Mouse (Mus musculus): Measurements from ENCODE around the gene Slc4a1ap. TPM values are rescaled to one million over a fixed set of nuclear protein-coding genes. Genes with fewer than 3 reads are reported as not detected.
"Not testable (repeated sequence)": the region's sequence is repeated elsewhere in the genome, so short reads cannot be mapped to it uniquely, and the experiment has no call there.

Slc4a1ap gene
- total RNA-seq, 1 experiment = 30.2 TPM

DNA sequence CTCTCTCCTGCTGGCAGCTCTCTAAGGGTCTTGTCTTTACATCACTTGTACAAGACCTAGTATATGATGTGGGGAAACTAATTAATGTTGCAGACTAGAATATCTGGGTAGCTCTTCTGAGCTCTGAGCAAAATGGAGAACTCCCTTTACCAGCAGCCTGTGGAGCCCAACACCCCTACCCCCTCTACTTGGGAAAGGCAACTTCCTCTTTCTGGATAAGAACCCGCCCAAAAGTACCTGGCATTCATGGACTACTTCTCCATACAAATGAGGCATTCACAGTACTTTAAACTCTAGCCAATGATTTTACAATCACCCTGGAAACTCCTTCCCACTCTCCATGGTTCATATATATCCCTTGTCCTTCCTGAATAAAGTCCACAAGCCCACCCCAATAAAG lies 14.3 kb upstream of the Slc4a1ap start:
- H3K4me1 ChIP-seq (ENCODE audit: control insufficient read depth in 2 of 2, insufficient read depth in 2 of 2, low read length in 2 of 2, poor library complexity in 1 of 2) = no peaks in the 10 kb centered on the region
- peaks cover 33% of the 10 kb centered on the region for H3K36me3 ChIP-seq (ENCODE audit: control insufficient read depth, insufficient read depth, low read length, poor library complexity, severe bottlenecking)
- no peaks in the 10 kb centered on the region for H3K9me3 ChIP-seq (ENCODE audit: control insufficient read depth, insufficient read depth, low read depth, low read length)
- DNase-seq (ENCODE audit: low read depth, low spot score) = no peak
- in situ Hi-C loops (cut with MboI; ENCODE audit: low sequenced_read_pairs in 2 of 2, unreplicated experiment in 2 of 2) = no loop called here
- TF ChIP-seq CHD2 (IDR thresholded peaks at IDR 0.05; ENCODE audit: low read depth, low read length) (no peak), HCFC1 (IDR thresholded peaks at IDR 0.05; ENCODE audit: borderline replicate concordance, insufficient read depth, low read length) (no peak), ZNF384 (IDR thresholded peaks at IDR 0.05; ENCODE audit: low read depth, low read length) (no peak)
- no peak overlapping the region for H3K4me3 ChIP-seq (ENCODE audit: insufficient read depth in 1 of 2, low read depth in 1 of 2, low read length in 2 of 2, poor library complexity in 1 of 2, severe bottlenecking in 1 of 2)
- H3K9ac ChIP-seq (ENCODE audit: insufficient read depth, low read depth, low read length, poor library complexity, severe bottlenecking) = no peak overlapping the region
- H3K27ac ChIP-seq (ENCODE audit: insufficient read depth, low read depth, low read length, poor library complexity, severe bottlenecking) = no peak overlapping the region

DNA sequence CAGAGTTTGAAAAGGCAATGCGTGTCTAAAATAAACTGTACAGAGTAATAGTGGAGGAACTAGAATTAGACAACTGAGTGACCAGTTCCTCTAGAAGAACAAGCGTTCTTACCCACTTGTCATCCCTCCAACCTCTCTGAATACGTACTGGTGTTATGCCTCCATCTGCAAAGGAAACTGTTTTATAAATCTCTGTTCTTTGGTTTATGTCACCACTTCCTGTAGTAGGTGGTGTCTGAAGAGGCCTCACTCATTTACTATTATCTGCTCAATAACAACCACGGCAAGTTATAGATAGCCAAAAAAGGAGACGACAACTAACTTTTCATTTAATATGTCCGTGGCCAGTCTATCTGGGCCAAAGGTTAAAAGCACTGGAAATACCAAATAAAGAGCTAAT lies 6.2 kb upstream of the Slc4a1ap start:
- in situ Hi-C loops (cut with MboI; ENCODE audit: low sequenced_read_pairs in 2 of 2, unreplicated experiment in 2 of 2) = no loop called here
- Histone ChIP-seq H3K9ac (ENCODE audit: insufficient read depth, low read depth, low read length, poor library complexity, severe bottlenecking) (no peak overlapping the region), H3K27ac (ENCODE audit: insufficient read depth, low read depth, low read length, poor library complexity, severe bottlenecking) (no peak overlapping the region), H3K4me3 (ENCODE audit: insufficient read depth in 1 of 2, low read depth in 1 of 2, low read length in 2 of 2, poor library complexity in 1 of 2, severe bottlenecking in 1 of 2) (no peak overlapping the region), H3K4me1 (ENCODE audit: control insufficient read depth in 2 of 2, insufficient read depth in 2 of 2, low read length in 2 of 2, poor library complexity in 1 of 2) (peaks cover 0 to 3% of the 10 kb centered on the region in 2 experiments; a peak in 1 of 4 replicates), H3K36me3 (ENCODE audit: control insufficient read depth, insufficient read depth, low read length, poor library complexity, severe bottlenecking) (peaks cover 12% of the 10 kb centered on the region), H3K9me3 (ENCODE audit: control insufficient read depth, insufficient read depth, low read depth, low read length) (no peaks in the 10 kb centered on the region)
- TF ChIP-seq CHD2 (IDR thresholded peaks at IDR 0.05; ENCODE audit: low read depth, low read length) (no peak), MAFK (IDR thresholded peaks at IDR 0.05; ENCODE audit: insufficient read depth, low read depth, low read length) (no peak), HCFC1 (IDR thresholded peaks at IDR 0.05; ENCODE audit: borderline replicate concordance, insufficient read depth, low read length) (no peak), ZC3H11A (IDR thresholded peaks at IDR 0.05; ENCODE audit: borderline replicate concordance, low read depth, low read length) (no peak), ZNF384 (IDR thresholded peaks at IDR 0.05; ENCODE audit: low read depth, low read length) (no peak)
- no peak for DNase-seq (ENCODE audit: low read depth, low spot score)

DNA sequence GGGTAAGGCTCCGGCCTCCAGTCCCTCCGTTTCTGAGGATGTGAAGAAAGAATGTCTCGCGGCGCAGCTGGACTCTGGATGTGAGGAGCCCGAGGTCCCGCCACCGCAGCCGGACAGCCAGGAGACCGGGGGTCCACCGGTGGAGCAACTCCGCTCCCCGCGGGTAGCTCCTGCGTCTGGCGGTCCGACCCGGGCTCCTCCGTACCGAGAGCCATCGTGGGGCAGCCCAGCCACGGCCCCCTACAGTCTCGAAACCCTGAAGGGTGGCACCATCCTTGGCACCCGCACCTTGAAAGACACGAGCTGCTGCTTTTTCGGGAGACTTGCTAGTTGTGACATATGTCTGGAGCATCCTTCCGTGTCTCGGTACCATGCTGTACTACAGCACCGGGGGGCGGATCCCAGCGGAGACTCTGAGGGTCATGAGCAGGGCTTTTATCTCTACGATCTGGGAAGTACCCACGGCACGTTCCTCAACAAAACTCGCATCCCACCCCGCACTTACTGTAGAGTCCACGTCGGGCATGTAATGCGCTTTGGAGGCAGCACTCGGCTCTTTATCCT lies 404 bp downstream of the Slc4a1ap start:
- H3K9ac ChIP-seq (ENCODE audit: insufficient read depth, low read depth, low read length, poor library complexity, severe bottlenecking) = peak overlapping the region; percentile 97
- DNase-seq (ENCODE audit: low read depth, low spot score) = no peak
- peak overlapping the region; percentile 97 to 99 for H3K4me3 ChIP-seq (ENCODE audit: insufficient read depth in 1 of 2, low read depth in 1 of 2, low read length in 2 of 2, poor library complexity in 1 of 2, severe bottlenecking in 1 of 2)
- in situ Hi-C loops (cut with MboI; ENCODE audit: low sequenced_read_pairs in 2 of 2, unreplicated experiment in 2 of 2) = no loop called here
- peak overlapping the region; percentile 1; the same call in 1 of the 2 replicates for H3K27ac ChIP-seq (ENCODE audit: insufficient read depth, low read depth, low read length, poor library complexity, severe bottlenecking)
- H3K36me3 ChIP-seq (ENCODE audit: control insufficient read depth, insufficient read depth, low read length, poor library complexity, severe bottlenecking) = peaks cover 13% of the 10 kb centered on the region
- H3K9me3 ChIP-seq (ENCODE audit: control insufficient read depth, insufficient read depth, low read depth, low read length) = no peaks in the 10 kb centered on the region
- TF ChIP-seq CHD2 (IDR thresholded peaks at IDR 0.05; ENCODE audit: low read depth, low read length) (no peak), MAFK (IDR thresholded peaks at IDR 0.05; ENCODE audit: insufficient read depth, low read depth, low read length) (no peak), ZC3H11A (IDR thresholded peaks at IDR 0.05; ENCODE audit: borderline replicate concordance, low read depth, low read length) (no peak), ZNF384 (IDR thresholded peaks at IDR 0.05; ENCODE audit: low read depth, low read length) (no peak), HCFC1 (IDR thresholded peaks at IDR 0.05; ENCODE audit: borderline replicate concordance, insufficient read depth, low read length) (no peak)
- H3K4me1 ChIP-seq (ENCODE audit: control insufficient read depth in 2 of 2, insufficient read depth in 2 of 2, low read length in 2 of 2, poor library complexity in 1 of 2) = peaks cover 0 to 8% of the 10 kb centered on the region in 2 experiments; a peak in 2 of 4 replicates

- H3K9me3 ChIP-seq (ENCODE audit: control insufficient read depth, insufficient read depth, low read depth, low read length); H3K4me1 ChIP-seq (ENCODE audit: control insufficient read depth in 2 of 2, insufficient read depth in 2 of 2, low read length in 2 of 2, poor library complexity in 1 of 2); DNase-seq (ENCODE audit: low read depth, low spot score); in situ Hi-C loops (cut with MboI; ENCODE audit: low sequenced_read_pairs in 2 of 2, unreplicated experiment in 2 of 2): not testable (repeated sequence)
- Histone ChIP-seq H3K36me3 (ENCODE audit: control insufficient read depth, insufficient read depth, low read length, poor library complexity, severe bottlenecking) (peaks cover 11% of the 10 kb centered on the region), H3K4me3 (ENCODE audit: insufficient read depth in 1 of 2, low read depth in 1 of 2, low read length in 2 of 2, poor library complexity in 1 of 2, severe bottlenecking in 1 of 2) (peak within 1 kb of the TSS; percentile 97 to 99), H3K27ac (ENCODE audit: insufficient read depth, low read depth, low read length, poor library complexity, severe bottlenecking) (peak within 1 kb of the TSS; percentile 1; the same call in 1 of the 2 replicates), H3K9ac (ENCODE audit: insufficient read depth, low read depth, low read length, poor library complexity, severe bottlenecking) (peak within 1 kb of the TSS; percentile 97)
These were observed 912 bp downstream of the Slc4a1ap start, which contains the start of gene Supt7l for GRCm38 (mm10) chr5:31527707-31528106. Gene Supt7l, minus strand, starts transcription at chr5:31527807.

- in situ Hi-C loops (cut with MboI; ENCODE audit: low sequenced_read_pairs in 2 of 2, unreplicated experiment in 2 of 2) = no loop called here
- no peak overlapping the region for H3K4me3 ChIP-seq (ENCODE audit: insufficient read depth in 1 of 2, low read depth in 1 of 2, low read length in 2 of 2, poor library complexity in 1 of 2, severe bottlenecking in 1 of 2)
These were observed 1.8 kb downstream of the Slc4a1ap start for GRCm38 (mm10) chr5:31528560-31528959.

More at GRCm38 (mm10) chr5:31528560-31528959, 1.8 kb downstream of the Slc4a1ap start:
- no peak overlapping the region for H3K9ac ChIP-seq (ENCODE audit: insufficient read depth, low read depth, low read length, poor library complexity, severe bottlenecking)
- no peak overlapping the region for H3K27ac ChIP-seq (ENCODE audit: insufficient read depth, low read depth, low read length, poor library complexity, severe bottlenecking)
- peaks cover 0 to 6% of the 10 kb centered on the region in 2 experiments; a peak in 2 of 4 replicates for H3K4me1 ChIP-seq (ENCODE audit: control insufficient read depth in 2 of 2, insufficient read depth in 2 of 2, low read length in 2 of 2, poor library complexity in 1 of 2)
- H3K9me3 ChIP-seq (ENCODE audit: control insufficient read depth, insufficient read depth, low read depth, low read length) = no peaks in the 10 kb centered on the region
- TF ChIP-seq HCFC1 (IDR thresholded peaks at IDR 0.05; ENCODE audit: borderline replicate concordance, insufficient read depth, low read length) (no peak), ZNF384 (IDR thresholded peaks at IDR 0.05; ENCODE audit: low read depth, low read length) (no peak), CHD2 (IDR thresholded peaks at IDR 0.05; ENCODE audit: low read depth, low read length) (no peak), MAFK (IDR thresholded peaks at IDR 0.05; ENCODE audit: insufficient read depth, low read depth, low read length) (no peak), ZC3H11A (IDR thresholded peaks at IDR 0.05; ENCODE audit: borderline replicate concordance, low read depth, low read length) (no peak)
- no peak for DNase-seq (ENCODE audit: low read depth, low spot score)
- H3K36me3 ChIP-seq (ENCODE audit: control insufficient read depth, insufficient read depth, low read length, poor library complexity, severe bottlenecking) = peaks cover 10% of the 10 kb centered on the region
